Mouse (Mus musculus): Measurements from ENCODE around the gene Atp2a2. TPM values are rescaled to one million over a fixed set of nuclear protein-coding genes. Genes with fewer than 3 reads are reported as not detected.
"Not testable (repeated sequence)": the region's sequence is repeated elsewhere in the genome, so short reads cannot be mapped to it uniquely, and the experiment has no call there.

The Atp2a2 gene
- polyA plus RNA-seq, 1 experiment from 2014 or later = 43.5 TPM

DNA sequence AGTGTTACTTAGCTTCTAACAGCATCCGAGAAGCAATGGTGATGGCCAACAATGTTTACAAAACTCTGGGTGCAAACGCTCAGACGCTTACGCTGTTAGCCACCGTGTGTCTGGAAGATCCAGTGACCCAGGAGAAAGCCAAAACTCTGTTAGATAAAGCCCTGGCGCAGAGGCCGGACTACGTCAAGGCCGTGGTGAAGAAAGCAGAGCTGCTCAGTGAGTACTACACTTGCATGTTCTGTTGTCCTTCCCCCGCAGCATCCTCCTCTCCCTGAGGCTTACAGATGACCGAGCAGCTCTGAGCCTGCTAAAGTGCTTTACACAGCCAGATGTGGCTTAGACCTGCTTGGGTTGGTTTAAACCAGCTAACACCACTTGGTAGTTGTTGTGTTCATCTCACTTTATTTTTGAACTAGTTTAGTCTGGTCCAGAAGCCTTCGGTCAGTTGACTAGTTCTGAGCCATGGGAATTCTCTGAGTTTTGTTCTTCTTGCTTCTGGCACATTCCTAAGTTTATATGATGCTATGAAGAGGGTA lies 61.9 kb downstream of the Atp2a2 start:
- H3K27me3 ChIP-seq = no peaks in the 10 kb centered on the region
- no peak overlapping the region for H3K9ac ChIP-seq
- WGBS = 92% methylated on average over 12 of the region's 12 CpGs
- ATAC-seq (ENCODE audit: low read depth) = no peak
- H3K27ac ChIP-seq (replicated peaks) = no peak overlapping the region
- no peaks in the 10 kb centered on the region for H3K4me1 ChIP-seq (replicated peaks)
- H3K4me2 ChIP-seq = no peak overlapping the region
- no peaks in the 10 kb centered on the region for H3K9me3 ChIP-seq
- peaks cover 100% of the 10 kb centered on the region for H3K36me3 ChIP-seq
- no peak overlapping the region for H3K4me3 ChIP-seq

GRCm38 (mm10) chr5:122439400-122440094 lies 62.5 kb downstream of the Atp2a2 start:
- peaks cover 100% of the 10 kb centered on the region for H3K36me3 ChIP-seq
- no peaks in the 10 kb centered on the region for H3K9me3 ChIP-seq
- H3K4me1 ChIP-seq (replicated peaks) = no peaks in the 10 kb centered on the region
- no peak overlapping the region for H3K9ac ChIP-seq
- no peaks in the 10 kb centered on the region for H3K27me3 ChIP-seq
- no peak overlapping the region for H3K4me2 ChIP-seq
- H3K27ac ChIP-seq (replicated peaks) = no peak overlapping the region; the same call in 1 of the 2 replicates
- H3K4me3 ChIP-seq = no peak overlapping the region
- 90% methylated on average over 19 of the region's 19 CpGs for WGBS
- ATAC-seq (ENCODE audit: low read depth) = no peak

- WGBS = 80% methylated on average over 4 of the region's 4 CpGs
- no peak overlapping the region for H3K27ac ChIP-seq (replicated peaks)
- H3K4me3 ChIP-seq = no peak overlapping the region
- no peaks in the 10 kb centered on the region for H3K27me3 ChIP-seq
- H3K4me2 ChIP-seq = no peak overlapping the region
- no peaks in the 10 kb centered on the region for H3K9me3 ChIP-seq
- peaks cover 99% of the 10 kb centered on the region for H3K36me3 ChIP-seq
- H3K4me1 ChIP-seq (replicated peaks) = no peaks in the 10 kb centered on the region
- no peak overlapping the region for H3K9ac ChIP-seq
- ATAC-seq (ENCODE audit: low read depth) = no peak
These were observed 67.5 kb downstream of the Atp2a2 start for GRCm38 (mm10) chr5:122434541-122434940.

- Histone ChIP-seq H3K9ac (no peak overlapping the region), H3K36me3 (peaks cover 84% of the 10 kb centered on the region), H3K27me3 (no peaks in the 10 kb centered on the region), H3K4me2 (no peak overlapping the region), H3K9me3 (no peaks in the 10 kb centered on the region), H3K4me1 (replicated peaks) (no peaks in the 10 kb centered on the region), H3K27ac (replicated peaks) (no peak overlapping the region), H3K4me3 (no peak overlapping the region)
- no peak for ATAC-seq (ENCODE audit: low read depth)
- WGBS = 93% methylated on average over 8 of the region's 8 CpGs
These were observed 70.8 kb downstream of the Atp2a2 start for GRCm38 (mm10) chr5:122431221-122431620.

GRCm38 (mm10) chr5:122430036-122430775 lies 71.8 kb downstream of the Atp2a2 start:
- Histone ChIP-seq H3K4me2 (no peak overlapping the region), H3K4me1 (replicated peaks) (no peaks in the 10 kb centered on the region), H3K27ac (replicated peaks) (no peak overlapping the region), H3K4me3 (no peak overlapping the region), H3K36me3 (peaks cover 74% of the 10 kb centered on the region), H3K9me3 (no peaks in the 10 kb centered on the region), H3K9ac (no peak overlapping the region), H3K27me3 (no peaks in the 10 kb centered on the region)
- ATAC-seq (ENCODE audit: low read depth) = no peak
- 92% methylated on average over 4 of the region's 4 CpGs for WGBS

GRCm38 (mm10) chr5:122425550-122425949 lies 76.5 kb downstream of the Atp2a2 start:
- H3K4me3 ChIP-seq = no peak overlapping the region
- no peaks in the 10 kb centered on the region for H3K9me3 ChIP-seq
- peaks cover 29% of the 10 kb centered on the region for H3K36me3 ChIP-seq
- no peaks in the 10 kb centered on the region for H3K27me3 ChIP-seq
- H3K4me1 ChIP-seq (replicated peaks) = peaks cover 24% of the 10 kb centered on the region
- no peak for ATAC-seq (ENCODE audit: low read depth)
- no peak overlapping the region for H3K9ac ChIP-seq
- H3K27ac ChIP-seq (replicated peaks) = no peak overlapping the region
- WGBS = 90% methylated on average over 2 of the region's 2 CpGs
- H3K4me2 ChIP-seq = no peak overlapping the region

- Histone ChIP-seq H3K27ac (replicated peaks) (no peak overlapping the region), H3K9ac (peak overlapping the region; percentile 91), H3K4me3 (peak overlapping the region; percentile 92), H3K4me2 (peak overlapping the region; percentile 94), H3K4me1 (replicated peaks) (peaks cover 24% of the 10 kb centered on the region), H3K27me3 (no peaks in the 10 kb centered on the region), H3K9me3 (no peaks in the 10 kb centered on the region), H3K36me3 (peaks cover 4% of the 10 kb centered on the region)
- 36% methylated on average over 15 of the region's 15 CpGs for WGBS
- ATAC-seq (ENCODE audit: low read depth) = no peak
These were observed 78.9 kb downstream of the Atp2a2 start for GRCm38 (mm10) chr5:122423083-122423482.

DNA sequence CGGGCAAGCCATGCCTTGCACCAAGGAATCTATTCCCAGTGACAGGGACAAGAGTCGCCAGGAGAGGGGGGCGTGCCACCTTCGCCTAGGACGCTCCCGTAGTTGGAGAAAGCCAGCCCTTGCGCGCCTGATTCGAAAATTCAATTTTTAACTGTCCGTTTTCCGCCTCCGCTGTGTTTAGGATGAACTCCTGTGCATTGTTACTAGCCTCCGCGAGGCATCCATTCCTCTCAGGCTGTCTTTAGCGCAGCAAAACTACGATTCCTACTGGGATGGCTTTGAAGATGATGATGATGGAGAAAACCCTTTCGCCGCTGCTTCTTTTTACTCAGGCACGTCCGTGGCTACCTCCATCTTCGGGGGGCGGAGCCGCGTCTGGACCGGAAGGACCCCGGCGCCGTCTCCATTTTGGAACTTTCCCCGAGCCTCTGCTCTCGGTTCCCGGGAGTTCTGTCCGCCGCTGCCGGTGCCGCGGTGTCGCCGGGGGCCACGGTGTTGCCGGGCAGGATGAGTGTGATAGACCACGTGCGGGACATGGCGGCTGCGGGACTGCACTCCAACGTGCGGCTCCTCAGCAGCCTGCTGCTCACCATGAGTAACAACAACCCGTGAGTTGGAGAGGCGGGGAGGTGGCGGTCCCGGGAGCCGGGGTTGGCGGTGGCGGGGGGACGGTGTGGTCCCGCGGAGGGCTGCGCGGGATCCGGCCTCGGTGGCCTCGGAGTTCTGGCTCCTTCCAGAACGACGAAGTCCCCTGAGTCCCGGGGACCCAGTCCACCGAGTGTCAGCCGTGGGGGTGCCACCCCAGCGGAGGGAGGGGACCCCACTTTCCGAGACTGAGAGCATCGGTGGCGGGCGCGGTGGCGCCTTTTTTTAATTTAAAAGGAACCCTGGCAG lies 79.7 kb downstream of the Atp2a2 start:
- Histone ChIP-seq H3K4me1 (replicated peaks) (peaks cover 24% of the 10 kb centered on the region), H3K36me3 (no peaks in the 10 kb centered on the region), H3K9me3 (no peaks in the 10 kb centered on the region), H3K27ac (replicated peaks) (peak overlapping the region; percentile 88), H3K9ac (peak overlapping the region; percentile 91), H3K4me3 (peak overlapping the region; percentile 92), H3K4me2 (peak overlapping the region; percentile 94), H3K27me3 (no peaks in the 10 kb centered on the region)
- peak; percentile 95 for ATAC-seq (ENCODE audit: low read depth)
- WGBS = under 1% methylated on average over 73 of the region's 73 CpGs

GRCm38 (mm10) chr5:122421271-122422068 lies 80.6 kb downstream of the Atp2a2 start, which contains the start of gene Anapc7:
Gene Anapc7, plus strand, starts transcription at chr5:122421693.
- ATAC-seq (ENCODE audit: low read depth) = peak; percentile 38
- peak within 1 kb of the TSS; percentile 91 for H3K9ac ChIP-seq
- H3K9me3 ChIP-seq = no peaks in the 10 kb centered on the region
- H3K27ac ChIP-seq (replicated peaks) = peak within 1 kb of the TSS; percentile 88
- H3K4me2 ChIP-seq = peak within 1 kb of the TSS; percentile 94
- peak within 1 kb of the TSS; percentile 92 for H3K4me3 ChIP-seq
- no peaks in the 10 kb centered on the region for H3K36me3 ChIP-seq
- WGBS = 23% methylated on average over 17 of the region's 17 CpGs
- H3K27me3 ChIP-seq = no peaks in the 10 kb centered on the region
- peaks cover 24% of the 10 kb centered on the region for H3K4me1 ChIP-seq (replicated peaks)

GRCm38 (mm10) chr5:122420676-122421075 lies 81.3 kb downstream of the Atp2a2 start:
- H3K4me2 ChIP-seq; H3K4me3 ChIP-seq; H3K36me3 ChIP-seq; H3K27ac ChIP-seq (replicated peaks); ATAC-seq (ENCODE audit: low read depth); H3K9me3 ChIP-seq; H3K9ac ChIP-seq; H3K27me3 ChIP-seq: not testable (repeated sequence)
- peaks cover 24% of the 10 kb centered on the region for H3K4me1 ChIP-seq (replicated peaks)
- WGBS = 65% methylated on average over 4 of the region's 4 CpGs

DNA sequence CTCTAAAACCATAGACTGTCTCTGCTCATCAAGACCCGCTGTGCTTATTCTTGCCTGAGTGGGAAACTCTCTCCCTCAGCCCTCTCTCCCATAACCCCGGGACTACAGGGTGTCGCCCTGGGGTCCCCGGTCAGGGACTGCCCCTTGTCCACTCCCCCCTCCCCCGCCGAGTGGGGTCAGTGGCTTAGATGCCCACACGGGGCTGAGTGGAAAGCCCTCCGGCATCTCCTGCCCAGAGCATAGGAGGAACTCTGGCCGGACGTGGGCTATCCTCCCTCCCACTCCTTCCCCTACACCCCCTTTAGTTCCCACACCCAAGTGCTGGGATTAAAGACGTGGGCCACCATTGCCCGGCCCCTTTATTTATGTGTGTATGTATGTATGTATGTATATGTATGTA lies 86.6 kb downstream of the Atp2a2 start:
- Histone ChIP-seq H3K27me3 (no peaks in the 10 kb centered on the region), H3K4me1 (replicated peaks) (no peaks in the 10 kb centered on the region), H3K9ac (no peak overlapping the region), H3K9me3 (no peaks in the 10 kb centered on the region), H3K4me3 (no peak overlapping the region), H3K4me2 (no peak overlapping the region), H3K36me3 (peaks cover 2% of the 10 kb centered on the region; the same call in 1 of the 2 replicates), H3K27ac (replicated peaks) (no peak overlapping the region)
- WGBS = 88% methylated on average over 12 of the region's 12 CpGs
- ATAC-seq (ENCODE audit: low read depth) = no peak
